ENCODE assay signal across 7 mouse cellular contexts in the genomic region with DNA sequence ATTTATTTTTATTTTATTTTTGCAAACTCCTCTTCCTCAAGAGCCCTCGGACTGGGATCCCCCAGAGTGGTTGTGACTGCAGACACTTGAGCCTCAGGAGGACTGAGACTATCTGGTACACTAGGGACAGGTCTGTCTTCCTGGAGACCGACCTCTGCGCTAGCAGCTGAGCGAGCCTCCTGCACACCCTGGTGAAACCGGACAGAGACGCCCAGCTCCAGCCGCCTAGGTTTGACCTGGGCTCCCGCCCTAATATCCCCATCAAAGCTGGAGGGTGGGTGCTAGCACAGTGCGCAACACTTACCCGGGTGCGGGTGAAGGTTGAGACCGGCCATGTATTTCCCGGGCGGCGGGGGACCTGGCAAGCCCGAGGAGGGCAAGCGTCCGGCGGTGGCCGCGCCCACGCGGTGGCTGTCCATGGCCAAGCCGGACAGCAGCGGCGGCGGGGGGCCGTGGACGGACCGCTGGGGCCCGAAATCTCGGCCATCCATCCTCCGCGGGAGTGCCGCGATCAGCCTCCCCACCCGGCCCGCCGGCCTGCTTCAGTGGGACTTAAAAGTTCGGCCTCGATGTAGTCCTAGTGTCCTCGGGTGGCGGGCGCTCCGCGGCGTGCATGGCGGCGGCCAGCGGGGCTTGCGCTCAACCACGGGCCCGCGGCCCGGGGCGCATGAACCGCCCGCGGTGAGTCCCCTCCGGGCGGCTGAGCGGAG. TPM values are rescaled to one million over a fixed set of nuclear protein-coding genes. Genes with fewer than 3 reads are reported as not detected.
DNase-seq lines count a peak whose midpoint lies in the region; ATAC-seq and TF ChIP-seq lines count a peak whose summit lies in the region.

No protein-coding gene starts in this region.

- H3K36me3 ChIP-seq in E14TG2a.4 (ENCODE audit: insufficient read depth, low read length) = no peaks in the 10 kb centered on the region
- H3K36me3 ChIP-seq in midbrain, embryonic 11.5 days (ENCODE audit: control insufficient read depth, insufficient read depth, low read length) = no peaks in the 10 kb centered on the region
- H3K36me3 ChIP-seq in testis, adult 2 months (ENCODE audit: control insufficient read depth, insufficient read depth, low read length) = no peaks in the 10 kb centered on the region

- under 1% methylated on average over 61 of the region's 62 CpGs for WGBS in midbrain, embryonic 11.5 days

- peak overlapping the region; percentile 100 for H3K27ac ChIP-seq in embryonic fibroblast, embryonic 13.5 days (ENCODE audit: insufficient read depth, low read length)
- H3K27ac ChIP-seq in midbrain, embryonic 11.5 days (ENCODE audit: low read depth, low read length) = peak overlapping the region; percentile 100
- peak overlapping the region; percentile 76 for H3K27ac ChIP-seq in testis, adult 2 months (ENCODE audit: control insufficient read depth, insufficient read depth, low read depth, low read length)

- H3K9me3 ChIP-seq in E14TG2a.4 (ENCODE audit: low read length) = no peaks in the 10 kb centered on the region
- no peaks in the 10 kb centered on the region for H3K9me3 ChIP-seq in midbrain, embryonic 11.5 days (ENCODE audit: control insufficient read depth, low read length)

- TF ChIP-seq POLR2A in embryonic fibroblast, embryonic 13.5 days (IDR thresholded peaks at IDR 0.05; ENCODE audit: low read depth, low read length) = no peak; the same call in 1 of the 2 replicates
- no peak for TF ChIP-seq POLR2A in testis, adult 2 months (IDR thresholded peaks at IDR 0.05; ENCODE audit: control insufficient read depth, low read depth, low read length)

- no peak for TF ChIP-seq CTCF in E14TG2a.4 (conservative IDR thresholded peaks at IDR 0.05; ENCODE audit: low read length)
- no peak for TF ChIP-seq CTCF in embryonic fibroblast, embryonic 13.5 days (IDR thresholded peaks at IDR 0.05; ENCODE audit: borderline replicate concordance, insufficient read depth, low read length)
- no peak for TF ChIP-seq CTCF in testis, adult 2 months (IDR thresholded peaks at IDR 0.05; ENCODE audit: control insufficient read depth, insufficient read depth, insufficient replicate concordance, low read depth, low read length)

- intact Hi-C loops in heart, postnatal 10 days (cut with DNase I) = loop anchor here (1.0 to 5.0 kb wide), 4 partner anchors 27 to 117 kb away; no protein-coding TSS in a partner anchor

- H3K4me1 ChIP-seq in E14TG2a.4 (replicated peaks; ENCODE audit: low read depth, low read length) = peaks cover 73% of the 10 kb centered on the region
- no peaks in the 10 kb centered on the region; the same call in 1 of the 2 replicates for H3K4me1 ChIP-seq in embryonic fibroblast, embryonic 13.5 days (ENCODE audit: control insufficient read depth, insufficient read depth, low read length)
- peaks cover 39% of the 10 kb centered on the region for H3K4me1 ChIP-seq in midbrain, embryonic 11.5 days (ENCODE audit: control insufficient read depth, insufficient read depth, low read length)
- H3K4me1 ChIP-seq in testis, adult 2 months (ENCODE audit: control insufficient read depth, insufficient read depth, low read length) = peaks cover 18% of the 10 kb centered on the region

- DNase-seq in adipocyte (ENCODE audit: low spot score) = peak; percentile 60
- peak; percentile 69 to 72 for DNase-seq in heart, postnatal 10 days
- peak; percentile 44 to 74 for DNase-seq in kidney, postnatal 25 days
- DNase-seq in midbrain, embryonic 11.5 days (ENCODE audit: low spot score, missing footprints) = peak; percentile 97

- peak overlapping the region; percentile 87 for H3K4me3 ChIP-seq in E14TG2a.4 (replicated peaks; ENCODE audit: low read length)
- H3K4me3 ChIP-seq in embryonic fibroblast, embryonic 13.5 days (ENCODE audit: insufficient read depth, low read length) = peak overlapping the region; percentile 96
- peak overlapping the region; percentile 97 for H3K4me3 ChIP-seq in midbrain, embryonic 11.5 days (ENCODE audit: low read depth, low read length)
- peak overlapping the region; percentile 82 for H3K4me3 ChIP-seq in testis, adult 2 months (ENCODE audit: control insufficient read depth, low read depth, low read length)

- H3K27me3 ChIP-seq in E14TG2a.4 (ENCODE audit: insufficient read depth, low read length) = peaks cover 60% of the 10 kb centered on the region
- no peaks in the 10 kb centered on the region for H3K27me3 ChIP-seq in midbrain, embryonic 11.5 days (ENCODE audit: control insufficient read depth, insufficient read depth, low read length)
- no peaks in the 10 kb centered on the region; the same call in 1 of the 2 replicates for H3K27me3 ChIP-seq in testis, adult 2 months (ENCODE audit: control insufficient read depth, insufficient read depth, low read length)

- ATAC-seq in midbrain, embryonic 11.5 days (ENCODE audit: low FRiP score) = no peak

- H3K9ac ChIP-seq in midbrain, embryonic 11.5 days (ENCODE audit: low read length) = peak overlapping the region; percentile 100

- H3K4me2 ChIP-seq in midbrain, embryonic 11.5 days = peak overlapping the region; percentile 90

RNA-seq across cellular contexts. Expression of a gene that starts 2.6 kb away (rescaled TPM):
- 98.0 and 124 TPM in 2 replicates for polyA plus RNA-seq in embryonic fibroblast, embryonic 13.5 days (2011; ENCODE audit: insufficient read length, low read depth, missing spikeins)
- total RNA-seq in heart, postnatal 10 days (2021) = 10 to 100 TPM; 80.1 to 91.3 TPM
- 26.9 and 27.4 TPM in 2 replicates for polyA plus RNA-seq in midbrain, embryonic 11.5 days (2014; fragmentation: Nextera tagmentation; extraction: Ambion mirVana)
- 35.9 and 39.9 TPM in 2 replicates for polyA plus RNA-seq in testis, adult 2 months (2012; rRNA removed)
